Mouse (Mus musculus) brown adipose tissue, adult 24 weeks (tissue): ENCODE results near the gene Pawr. TPM values are rescaled to one million over a fixed set of nuclear protein-coding genes. Genes with fewer than 3 reads are reported as not detected.

Experiments used
- H3K27ac ChIP-seq: fragments of 200-500 bp; replicated peaks from 2 replicates; pipeline ENCODE4 v1.5.1; 2012; ENCODE audit warnings: low read depth, mild to moderate bottlenecking, low read length
- H3K4me1 ChIP-seq: fragments of 200-500 bp; 2 replicates; pipeline ENCODE4 v1.6.1; 2012; ENCODE audit warnings: low read length, mixed read lengths; ENCODE audit not compliant: control insufficient read depth, insufficient read depth, insufficient read length
- H3K4me3 ChIP-seq: fragments of 200-500 bp; 2 replicates; pipeline ENCODE4 v1.5.1; 2012; ENCODE audit warnings: low read depth, mild to moderate bottlenecking, low read length, moderate library complexity; ENCODE audit not compliant: insufficient read depth
- polyA plus RNA-seq: library from polyadenylated mRNA; stranded (reverse); fragments of >200 nt; gene quantifications from 2 replicates; pipeline ENCODE4 v1.2.4, GENCODE M21; 2012; ENCODE audit not compliant: missing spikeins, insufficient read depth, insufficient read length

Gene Pawr
- polyA plus RNA-seq, 1 experiment, result 1.2 TPM

DNA sequence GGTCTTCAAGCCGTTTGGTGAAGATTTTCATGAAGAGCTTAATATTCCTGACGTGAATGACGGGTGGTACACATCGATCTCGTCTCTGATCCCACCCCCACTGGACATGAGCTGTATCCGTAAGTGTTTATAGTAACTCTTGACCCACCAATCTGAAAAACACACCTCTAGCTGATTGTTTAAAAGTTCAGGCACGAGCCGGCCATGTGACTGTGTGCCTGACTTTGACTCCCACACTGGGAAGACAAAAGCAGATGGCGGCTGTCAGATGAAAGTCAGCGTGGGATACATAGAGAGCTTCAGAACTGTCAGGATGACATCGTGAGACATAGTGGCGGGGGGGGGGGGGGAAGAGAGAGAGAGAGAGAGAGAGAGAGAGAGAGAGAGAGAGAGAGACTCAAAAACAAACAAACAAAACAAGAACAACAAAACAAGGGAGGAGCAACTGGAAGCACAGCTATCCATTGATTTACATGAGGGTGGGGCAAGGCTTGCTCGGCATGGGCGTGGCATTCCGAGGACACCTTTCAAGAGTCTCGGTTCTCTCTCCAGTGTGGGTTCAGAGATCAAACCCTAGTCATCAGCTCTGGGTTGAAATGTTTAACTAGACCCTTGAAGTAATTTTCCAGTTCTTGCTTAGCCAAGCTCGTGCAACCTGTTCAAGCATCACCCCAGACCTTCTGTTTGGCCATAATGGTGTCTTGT is 32.9 kb upstream of the Pawr start:
- Histone ChIP-seq H3K4me3 (no peak overlapping the region), H3K4me1 (no peaks in the 10 kb centered on the region), H3K27ac (no peak overlapping the region)

DNA sequence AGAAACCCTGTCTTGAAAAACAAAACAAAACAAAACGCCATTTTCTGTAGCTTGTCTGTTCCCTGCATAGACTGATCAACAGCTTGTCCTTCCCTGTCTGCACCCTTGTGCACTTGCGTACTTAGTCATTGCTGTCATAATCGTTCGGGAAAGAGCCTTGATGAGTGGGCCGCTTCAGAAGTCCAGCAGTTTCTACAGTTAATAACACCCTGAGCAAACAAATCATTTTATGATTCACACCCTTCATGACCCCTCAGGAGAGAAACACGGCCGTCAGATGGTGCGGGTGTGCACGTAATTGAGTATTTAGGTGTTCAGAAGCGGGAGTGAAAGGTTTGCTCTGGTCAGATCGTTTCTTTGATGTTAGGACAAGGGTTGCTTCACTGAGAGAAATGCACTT is 32.1 kb upstream of the Pawr start:
- Histone ChIP-seq H3K4me3 (no peak overlapping the region), H3K4me1 (no peaks in the 10 kb centered on the region), H3K27ac (no peak overlapping the region)

DNA sequence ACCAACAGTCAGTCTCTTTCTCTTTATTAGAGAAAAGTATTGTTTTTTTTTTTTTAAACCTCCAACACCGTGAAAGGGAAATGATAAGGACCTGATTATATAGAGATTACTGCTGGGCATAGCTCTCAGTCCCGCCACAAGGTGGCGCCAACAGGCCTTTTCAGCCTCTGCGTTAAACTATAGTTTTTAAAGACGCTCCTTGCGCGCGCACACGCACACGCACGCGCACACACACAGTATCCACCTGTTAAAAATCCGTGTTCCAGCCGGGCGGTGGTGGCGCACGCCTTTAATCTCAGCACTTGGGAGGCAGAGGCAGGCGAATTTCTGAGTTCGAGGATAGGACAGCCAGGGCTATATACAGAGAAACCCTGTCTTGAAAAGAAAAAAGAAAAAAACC is 31.1 kb upstream of the Pawr start:
- Histone ChIP-seq H3K4me1 (no peaks in the 10 kb centered on the region), H3K27ac (no peak overlapping the region), H3K4me3 (peak overlapping the region; percentile 40)

DNA sequence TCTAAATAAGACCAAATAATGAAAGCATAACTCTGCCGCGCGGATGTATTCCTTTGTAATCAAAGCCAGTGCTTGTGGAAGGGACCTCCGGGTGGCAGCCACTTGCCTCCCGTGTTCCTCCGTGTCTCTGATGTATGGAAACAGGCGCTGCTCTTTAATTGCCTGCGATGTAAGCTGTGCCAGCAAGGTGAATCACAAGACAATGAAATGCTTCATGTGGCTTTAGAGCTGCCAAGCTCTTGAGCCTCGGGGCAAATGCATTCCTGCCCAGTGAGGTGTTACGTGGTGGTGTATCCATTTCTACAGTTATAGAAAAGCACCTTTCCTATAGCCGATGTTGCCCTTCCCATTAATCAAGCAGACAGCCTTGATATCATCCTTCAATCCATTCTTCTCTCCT is 24.1 kb upstream of the Pawr start:
- Histone ChIP-seq H3K4me1 (no peaks in the 10 kb centered on the region), H3K27ac (no peak overlapping the region), H3K4me3 (no peak overlapping the region)

DNA sequence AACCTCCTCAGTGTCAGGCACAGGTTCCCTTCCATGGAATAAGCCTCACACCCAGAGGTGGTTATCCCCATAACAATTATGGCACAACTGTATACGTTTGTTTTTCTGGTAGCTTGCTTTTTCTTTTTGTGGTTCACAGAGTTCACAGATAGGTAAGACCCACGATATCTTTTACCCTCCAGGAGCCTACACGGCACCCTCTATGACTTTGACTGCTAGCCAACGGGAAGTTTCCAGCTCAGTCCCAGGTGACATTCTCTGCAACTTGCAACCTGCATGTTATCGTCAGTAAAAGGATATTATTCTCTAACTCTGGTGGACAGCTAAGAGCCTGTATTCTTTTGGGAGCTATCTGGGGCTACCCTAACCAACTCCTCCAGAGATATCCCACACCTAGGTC is 21.7 kb upstream of the Pawr start:
- H3K4me1 ChIP-seq, result no peaks in the 10 kb centered on the region
- H3K27ac ChIP-seq, result no peak overlapping the region
- H3K4me3 ChIP-seq, result no peak overlapping the region

DNA sequence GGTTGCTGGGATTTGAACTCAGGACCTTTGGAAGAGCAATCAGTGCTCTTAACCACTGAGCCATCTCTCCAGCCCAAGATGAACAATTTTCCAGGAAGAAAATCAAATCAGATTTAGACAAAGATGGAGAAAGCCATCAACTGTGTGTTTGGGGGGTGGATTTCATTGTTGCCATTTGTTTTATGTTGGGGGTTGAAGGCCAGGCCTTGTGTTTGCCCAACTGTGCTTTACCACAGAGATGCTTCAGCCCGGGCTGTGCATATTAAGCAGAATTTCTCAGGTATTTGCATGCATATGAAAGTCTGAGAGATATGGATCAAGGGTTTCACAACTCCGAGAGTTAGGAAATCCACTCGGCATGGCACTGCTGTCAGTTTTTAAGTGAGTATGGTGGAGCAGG is 20.5 kb upstream of the Pawr start:
- Histone ChIP-seq H3K4me3 (no peak overlapping the region), H3K4me1 (no peaks in the 10 kb centered on the region), H3K27ac (no peak overlapping the region)

DNA sequence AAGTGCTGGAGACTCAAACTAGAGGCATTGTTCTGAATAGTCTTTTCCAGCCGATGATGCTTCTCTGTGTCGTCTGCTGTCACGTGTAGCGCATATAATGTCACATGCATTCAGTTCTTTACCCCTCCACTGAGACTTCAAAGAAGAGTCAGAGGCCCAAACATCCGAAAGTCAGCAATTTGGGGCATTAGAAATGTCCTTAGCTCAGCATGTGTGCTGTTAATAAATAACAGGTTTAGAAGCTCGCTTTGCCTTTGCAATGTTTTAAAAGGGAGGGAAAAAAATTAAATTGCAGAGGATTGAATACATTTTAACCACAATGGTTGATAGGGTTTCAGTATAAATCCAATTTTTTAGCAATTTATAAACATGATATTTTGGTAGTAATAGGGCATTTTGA is 18.1 kb upstream of the Pawr start:
- Histone ChIP-seq H3K4me3 (no peak overlapping the region), H3K4me1 (no peaks in the 10 kb centered on the region), H3K27ac (no peak overlapping the region)

DNA sequence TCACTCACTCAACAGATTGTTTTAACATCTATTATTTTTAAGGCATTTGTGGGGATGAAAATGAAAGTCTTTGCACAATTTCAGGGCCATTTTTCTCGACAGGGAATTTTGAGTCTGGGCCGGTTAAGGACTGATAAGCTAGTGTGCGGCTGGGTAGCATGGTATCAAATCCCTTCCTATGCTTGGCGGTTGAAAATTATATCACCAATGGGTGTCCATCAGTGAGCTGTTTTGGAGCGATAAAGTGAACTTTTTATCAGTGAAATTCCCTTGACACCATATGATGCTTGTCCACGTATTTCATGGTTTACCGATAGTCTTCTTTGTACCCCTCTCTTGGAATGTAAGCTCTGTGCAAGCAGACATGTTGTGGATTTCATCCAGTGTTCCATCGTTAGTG is 17.5 kb upstream of the Pawr start:
- Histone ChIP-seq H3K4me3 (no peak overlapping the region), H3K4me1 (no peaks in the 10 kb centered on the region), H3K27ac (no peak overlapping the region)

DNA sequence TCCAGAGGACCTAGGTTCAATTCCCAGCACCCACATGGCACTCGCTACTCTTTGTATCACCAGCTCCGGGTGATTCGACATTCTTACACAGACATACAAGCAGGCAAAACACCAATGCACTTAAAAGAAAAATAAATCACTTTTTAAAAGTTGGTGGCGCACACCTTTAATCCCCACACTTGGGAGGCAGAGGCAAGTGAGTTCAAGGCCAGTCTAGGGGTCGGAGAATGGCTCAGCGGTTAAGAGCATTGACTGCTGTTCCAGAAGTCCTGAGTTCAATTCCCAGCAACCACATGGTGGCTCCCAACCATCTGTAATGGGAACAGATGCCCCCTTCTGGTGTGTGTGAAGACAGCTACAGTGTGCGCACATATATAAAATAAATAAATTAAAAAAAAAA is 16.7 kb upstream of the Pawr start:
- Histone ChIP-seq H3K27ac (no peak overlapping the region), H3K4me3 (no peak overlapping the region), H3K4me1 (no peaks in the 10 kb centered on the region)

DNA sequence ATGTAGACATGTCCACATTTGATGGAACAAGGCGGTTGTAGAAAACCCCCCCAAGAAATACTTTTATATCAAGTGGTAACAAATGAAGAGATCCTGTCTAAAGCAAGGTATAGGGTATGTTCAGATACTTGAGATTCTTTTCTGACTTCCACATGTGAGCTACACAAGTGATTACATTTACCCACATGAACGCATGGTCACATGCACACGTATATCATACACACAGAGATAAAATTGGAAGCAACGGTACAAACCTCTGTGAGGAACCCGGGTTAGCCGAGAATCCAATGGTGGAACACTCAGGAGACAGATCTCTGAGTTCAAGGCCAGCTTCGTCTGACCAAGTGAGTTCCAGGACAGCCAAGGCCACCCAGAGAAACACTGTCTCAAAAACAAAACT is 3.6 kb upstream of the Pawr start:
- H3K4me3 ChIP-seq, result no peak overlapping the region
- H3K27ac ChIP-seq, result no peak overlapping the region
- no peaks in the 10 kb centered on the region for H3K4me1 ChIP-seq

DNA sequence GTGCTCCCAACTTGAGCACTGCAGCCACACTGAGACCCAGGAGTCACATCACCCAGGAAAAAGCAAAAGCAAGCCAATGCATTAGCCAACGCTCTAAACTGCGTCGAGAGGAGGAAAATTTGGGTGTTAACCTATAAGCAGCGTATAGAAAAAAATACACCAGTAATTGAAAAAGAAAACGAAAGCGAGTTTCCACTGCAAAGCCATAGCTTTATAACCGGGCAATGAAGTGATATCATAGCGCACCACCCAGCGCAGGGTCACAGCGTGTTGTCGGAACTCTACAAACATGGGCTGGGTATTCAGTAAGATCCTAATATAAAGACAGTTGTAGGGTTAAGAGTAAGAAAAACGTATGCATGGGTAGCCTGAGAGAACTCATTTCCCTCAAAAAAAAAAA is 2.9 kb upstream of the Pawr start:
- Histone ChIP-seq H3K27ac (no peak overlapping the region), H3K4me1 (no peaks in the 10 kb centered on the region), H3K4me3 (no peak overlapping the region)

DNA sequence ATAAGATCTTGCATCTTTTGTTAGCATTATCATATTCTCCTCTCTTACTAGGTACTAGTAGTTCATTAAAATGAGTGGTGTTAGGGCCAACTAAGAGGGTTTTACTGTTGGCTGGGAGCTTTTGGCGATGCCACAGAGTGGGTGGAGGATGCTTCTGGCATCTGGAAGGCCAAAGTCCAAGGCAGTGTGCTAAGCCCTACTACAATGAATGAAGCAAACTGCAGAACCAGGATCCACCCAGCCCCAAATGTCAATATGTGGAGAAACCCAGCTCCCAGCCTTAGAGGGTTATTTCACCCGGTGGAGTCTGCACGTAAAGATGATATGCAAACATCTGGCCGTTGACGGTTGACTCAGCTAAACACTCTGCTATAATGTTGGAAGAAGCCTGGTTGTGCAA is 2.1 kb upstream of the Pawr start:
- no peak overlapping the region for H3K4me3 ChIP-seq
- H3K27ac ChIP-seq, result no peak overlapping the region
- H3K4me1 ChIP-seq, result no peaks in the 10 kb centered on the region

DNA sequence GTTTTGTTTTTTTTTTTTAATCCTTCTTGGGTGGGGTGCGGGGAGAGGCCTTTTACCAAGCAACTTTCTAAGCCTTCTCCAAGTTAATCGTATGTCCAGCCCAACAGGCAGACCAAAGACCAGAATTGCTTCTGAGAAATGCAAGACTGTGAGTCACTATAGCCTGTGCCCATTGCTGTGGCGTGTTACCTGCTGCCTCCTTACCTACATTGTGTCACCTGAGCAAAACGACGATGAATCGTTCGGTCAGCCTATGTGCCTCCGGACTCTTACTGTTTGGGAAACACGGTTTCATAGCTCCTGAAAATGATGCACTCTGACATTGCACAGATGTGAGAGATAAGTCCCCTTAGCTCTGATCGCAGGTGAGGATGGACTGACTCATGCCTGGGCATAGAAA is 957 bp upstream of the Pawr start:
- H3K4me3 ChIP-seq, result no peak overlapping the region; the same call in 1 of the 2 replicates
- H3K4me1 ChIP-seq, result no peaks in the 10 kb centered on the region
- no peak overlapping the region for H3K27ac ChIP-seq

DNA sequence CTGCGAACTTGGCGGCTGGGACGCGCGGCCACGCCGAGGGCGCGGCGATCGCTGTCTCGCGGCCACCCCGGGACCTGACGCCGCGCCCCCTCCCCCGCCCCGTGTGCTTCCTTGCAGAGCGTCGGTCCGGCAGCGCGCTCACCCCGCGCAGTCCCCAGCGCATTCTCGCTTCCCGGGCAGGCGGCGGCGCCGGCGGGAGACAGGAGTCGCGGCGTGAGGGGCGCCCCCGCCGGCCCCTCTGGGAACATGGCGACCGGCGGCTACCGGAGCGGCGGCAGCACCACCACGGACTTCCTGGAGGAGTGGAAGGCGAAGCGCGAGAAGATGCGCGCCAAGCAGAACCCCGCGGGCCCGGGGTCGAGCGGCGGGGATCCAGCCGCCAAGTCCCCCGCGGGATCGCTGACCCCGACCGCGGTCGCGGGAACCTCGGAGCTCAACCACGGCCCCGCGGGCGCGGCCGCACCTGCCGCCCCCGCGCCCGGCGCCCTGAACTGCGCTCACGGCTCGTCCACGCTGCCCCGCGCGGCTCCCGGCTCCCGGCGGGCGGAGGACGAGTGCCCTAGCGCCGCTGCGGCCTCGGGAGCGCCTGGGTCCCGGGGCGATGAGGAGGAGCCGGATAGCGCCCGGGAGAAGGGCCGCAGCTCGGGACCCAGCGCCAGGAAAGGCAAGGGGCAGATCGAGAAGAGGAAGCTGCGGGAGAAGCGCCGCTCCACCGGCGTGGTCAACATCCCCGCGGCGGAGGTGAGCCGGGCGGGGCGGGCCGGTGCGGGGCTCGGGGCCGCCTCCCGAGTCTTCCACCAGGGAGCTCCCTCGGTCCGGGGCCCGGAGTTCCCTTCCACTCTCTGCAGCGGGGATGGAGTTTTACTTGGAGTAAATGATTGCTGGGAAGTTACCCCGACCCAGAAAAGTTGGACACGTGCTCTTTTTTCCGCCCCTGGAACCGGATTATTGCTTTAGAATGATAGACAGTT is 935 bp downstream of the Pawr start:
- Histone ChIP-seq H3K27ac (0 out of 2 replicates have a peak overlapping the region, but pooled peaks have one; percentile 33), H3K4me1 (no peaks in the 10 kb centered on the region), H3K4me3 (peak overlapping the region; percentile 94)

DNA sequence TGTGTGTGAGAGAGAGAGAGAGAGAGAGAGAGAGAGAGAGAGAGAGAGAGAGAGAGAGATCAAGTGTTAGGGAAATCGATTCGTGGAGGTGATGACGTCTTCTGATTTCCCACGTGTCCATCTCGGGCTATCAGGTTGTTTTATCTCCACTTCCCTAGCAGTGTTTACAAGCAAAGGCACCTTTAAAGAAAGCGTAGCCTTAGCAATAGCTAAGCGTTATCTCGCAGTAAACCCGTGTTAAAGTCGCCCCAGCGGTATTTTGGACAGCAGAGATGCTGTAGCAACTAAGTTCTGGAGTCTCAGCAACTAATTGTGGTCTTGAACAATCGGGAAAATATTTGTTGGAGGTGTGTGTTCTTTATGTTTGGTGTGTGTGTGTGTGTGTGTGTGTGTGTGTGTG is 1.7 kb downstream of the Pawr start:
- no peaks in the 10 kb centered on the region for H3K4me1 ChIP-seq
- H3K27ac ChIP-seq, result 0 out of 2 replicates have a peak overlapping the region, but pooled peaks have one; percentile 33
- peak overlapping the region; percentile 94 for H3K4me3 ChIP-seq

DNA sequence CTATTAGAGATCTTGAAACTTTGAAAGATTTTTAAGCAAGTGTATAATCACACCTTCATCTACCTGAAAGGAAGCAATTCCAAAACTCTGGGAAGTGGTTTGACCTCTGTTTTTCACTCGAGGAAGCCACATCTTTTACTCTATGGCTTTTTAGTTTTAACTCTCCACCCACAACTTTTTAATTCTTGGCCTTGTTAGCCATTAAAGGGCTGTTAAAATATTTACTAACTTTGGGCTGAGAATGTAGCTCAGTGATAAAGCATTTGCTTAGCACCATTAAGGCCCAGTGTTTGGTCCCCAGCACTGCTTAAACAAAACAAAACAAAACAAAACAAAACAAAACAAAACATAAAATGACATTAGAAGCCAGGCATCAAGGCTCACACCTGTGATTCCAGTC is 2.2 kb downstream of the Pawr start:
- H3K27ac ChIP-seq, result no peak overlapping the region

More for the DNA sequence above, 2.2 kb downstream of the Pawr start:
- no peak overlapping the region for H3K4me3 ChIP-seq
- H3K4me1 ChIP-seq, result no peaks in the 10 kb centered on the region
